Mouse (Mus musculus): ENCODE data around the gene Olfr1166. TPM values are rescaled to one million over a fixed set of nuclear protein-coding genes. Genes with fewer than 3 reads are reported as not detected.

The Olfr1166 gene
- not detected for polyA plus RNA-seq (2012; fragmentation: generic; extraction: Trizol)

GRCm38 (mm10) chr2:88128172-88128571 lies at the start of gene Olfr1166:
TSS of gene Olfr1166 (minus strand) at chr2:88128272.

GRCm38 (mm10) chr2:88155093-88155492 lies 27.0 kb upstream of the Olfr1166 start, which contains the start of gene Olfr1167:
TSS of gene Olfr1167 (minus strand) at chr2:88155193.

GRCm38 (mm10) chr2:88093866-88094265 lies 34.2 kb downstream of the Olfr1166 start, which contains the start of gene Olfr1164:
TSS of gene Olfr1164 (minus strand) at chr2:88093966.

Other genes starting within 250 kb of the Olfr1166 start
- not detected for gene Olfr1153, start 233.3 kb downstream of the Olfr1166 start, polyA plus RNA-seq (2012; fragmentation: generic; extraction: Trizol)
- gene Olfr1154, start 223.1 kb downstream of the Olfr1166 start, polyA plus RNA-seq (2012; fragmentation: generic; extraction: Trizol), result not detected
- gene Olfr1155, start 183.1 kb downstream of the Olfr1166 start, polyA plus RNA-seq (2012; fragmentation: generic; extraction: Trizol), result not detected
- gene Olfr1156, start 175.2 kb downstream of the Olfr1166 start, polyA plus RNA-seq (2012; fragmentation: generic; extraction: Trizol), result not detected
- gene Olfr1157, start 160.0 kb downstream of the Olfr1166 start, polyA plus RNA-seq (2012; fragmentation: generic; extraction: Trizol), result not detected
- gene Olfr74, start 153.6 kb downstream of the Olfr1166 start, polyA plus RNA-seq (2012; fragmentation: generic; extraction: Trizol), result not detected
- not detected for gene Olfr1158, start 138.2 kb downstream of the Olfr1166 start, polyA plus RNA-seq (2012; fragmentation: generic; extraction: Trizol)
- not detected for gene Olfr1160, start 120.0 kb downstream of the Olfr1166 start, polyA plus RNA-seq (2012; fragmentation: generic; extraction: Trizol)
- not detected for gene Olfr1161, start 105.5 kb downstream of the Olfr1166 start, polyA plus RNA-seq (2012; fragmentation: generic; extraction: Trizol)
- not detected for gene Olfr73, start 90.6 kb downstream of the Olfr1166 start, polyA plus RNA-seq (2012; fragmentation: generic; extraction: Trizol)
- gene Olfr1162, start 77.1 kb downstream of the Olfr1166 start, polyA plus RNA-seq (2012; fragmentation: generic; extraction: Trizol), result not detected
- not detected for gene Olfr1163, start 56.4 kb downstream of the Olfr1166 start, polyA plus RNA-seq (2012; fragmentation: generic; extraction: Trizol)
- gene Olfr1164, start 34.3 kb downstream of the Olfr1166 start, polyA plus RNA-seq (2012; fragmentation: generic; extraction: Trizol), result not detected
- gene Olfr1167, start 26.9 kb upstream of the Olfr1166 start, polyA plus RNA-seq (2012; fragmentation: generic; extraction: Trizol), result not detected
- not detected for gene Olfr1168, start 53.6 kb upstream of the Olfr1166 start, polyA plus RNA-seq (2012; fragmentation: generic; extraction: Trizol)
- gene Olfr1170, start 100.1 kb upstream of the Olfr1166 start, polyA plus RNA-seq (2012; fragmentation: generic; extraction: Trizol), result not detected
- gene Olfr1173, start 151.6 kb upstream of the Olfr1166 start, polyA plus RNA-seq (2012; fragmentation: generic; extraction: Trizol), result not detected
- not detected for gene Olfr1174-ps, start 186.9 kb upstream of the Olfr1166 start, polyA plus RNA-seq (2012; fragmentation: generic; extraction: Trizol)
- gene Olfr1175-ps, start 198.9 kb upstream of the Olfr1166 start, polyA plus RNA-seq (2012; fragmentation: generic; extraction: Trizol), result not detected
- gene Olfr1176, start 208.4 kb upstream of the Olfr1166 start, polyA plus RNA-seq (2012; fragmentation: generic; extraction: Trizol), result not detected
- not detected for gene Olfr1177-ps, start 218.2 kb upstream of the Olfr1166 start, polyA plus RNA-seq (2012; fragmentation: generic; extraction: Trizol)

All from C3H10T1/2 (cell line).